Mouse (Mus musculus): ENCODE data around the gene Cracr2a.

- no peak for TF ChIP-seq POLR2A (IDR thresholded peaks at IDR 0.05; ENCODE audit: extremely low read depth, insufficient read depth, low read length)
- no peak for TF ChIP-seq CTCF (IDR thresholded peaks at IDR 0.05; ENCODE audit: low read depth, low read length)
These were observed 12.8 kb downstream of the Cracr2a start for GRCm38 (mm10) chr6:127573779-127574463.
